Mouse (Mus musculus): Measurements from ENCODE around the gene Ap3m1. TPM values are rescaled to one million over a fixed set of nuclear protein-coding genes. Genes with fewer than 3 reads are reported as not detected.

The Ap3m1 gene
- total RNA-seq, 1 experiment: 48.5 TPM

DNA sequence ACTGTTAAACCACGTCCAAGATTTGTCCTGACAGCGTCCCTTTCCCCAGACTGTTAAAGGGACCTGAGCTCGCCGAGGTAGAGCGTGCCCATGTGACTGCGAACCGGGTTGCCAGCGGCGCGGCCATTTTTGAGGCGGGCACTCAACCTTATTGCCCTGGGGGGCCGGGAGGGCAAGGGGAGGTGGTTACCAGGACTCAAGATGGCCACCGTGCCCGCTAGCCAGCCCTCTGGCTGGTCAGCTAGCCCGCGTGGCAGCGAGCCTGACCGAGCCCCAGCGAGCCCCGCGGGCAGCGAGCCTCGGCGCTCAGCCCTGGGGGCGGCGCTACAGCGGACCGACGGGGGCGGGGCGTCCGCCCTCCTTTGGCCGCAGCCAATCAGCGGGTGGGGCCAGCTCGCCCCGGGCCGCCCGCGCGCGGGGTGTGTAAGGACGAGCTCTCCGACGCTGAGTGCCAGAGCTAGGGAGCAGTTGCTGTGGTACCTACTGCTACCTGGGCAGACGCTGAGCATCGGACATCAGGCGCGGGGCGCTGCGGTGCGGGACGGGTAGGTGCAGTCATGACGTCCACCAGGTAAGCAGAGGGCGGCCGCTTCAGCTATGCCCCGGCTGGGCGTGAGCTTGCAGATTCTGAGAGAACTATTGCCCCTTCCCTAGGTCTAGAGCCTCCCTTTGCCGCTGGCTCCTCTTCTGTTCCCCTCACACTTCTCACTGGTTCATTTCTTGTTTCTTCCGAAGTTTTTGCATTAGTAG is 23.6 kb upstream of the Ap3m1 start:
- H3K9ac ChIP-seq (ENCODE audit: insufficient read depth, low read depth, low read length, poor library complexity, severe bottlenecking): peak overlapping the region; percentile 85
- peak; percentile 60 for TF ChIP-seq HCFC1 (IDR thresholded peaks at IDR 0.05; ENCODE audit: borderline replicate concordance, insufficient read depth, low read length)
- peak; percentile 68 for TF ChIP-seq ZC3H11A (IDR thresholded peaks at IDR 0.05; ENCODE audit: borderline replicate concordance, low read depth, low read length)
- TF ChIP-seq ZNF384 (IDR thresholded peaks at IDR 0.05; ENCODE audit: low read depth, low read length): no peak
- no peak for TF ChIP-seq CHD2 (IDR thresholded peaks at IDR 0.05; ENCODE audit: low read depth, low read length)
- no peak for TF ChIP-seq MAFK (IDR thresholded peaks at IDR 0.05; ENCODE audit: insufficient read depth, low read depth, low read length)
- H3K9me3 ChIP-seq (ENCODE audit: control insufficient read depth, insufficient read depth, low read depth, low read length): no peaks in the 10 kb centered on the region
- no peak overlapping the region for H3K27ac ChIP-seq (ENCODE audit: insufficient read depth, low read depth, low read length, poor library complexity, severe bottlenecking)
- H3K36me3 ChIP-seq (ENCODE audit: control insufficient read depth, insufficient read depth, low read length, poor library complexity, severe bottlenecking): no peaks in the 10 kb centered on the region
- H3K4me3 ChIP-seq (ENCODE audit: insufficient read depth in 1 of 2, low read depth in 1 of 2, low read length in 2 of 2, poor library complexity in 1 of 2, severe bottlenecking in 1 of 2): peak overlapping the region; percentile 88 to 92
- peaks cover 0 to 4% of the 10 kb centered on the region in 2 experiments; a peak in 1 of 4 replicates for H3K4me1 ChIP-seq (ENCODE audit: control insufficient read depth in 2 of 2, insufficient read depth in 2 of 2, low read length in 2 of 2, poor library complexity in 1 of 2)
- in situ Hi-C loops (cut with MboI; ENCODE audit: low sequenced_read_pairs in 2 of 2, unreplicated experiment in 2 of 2): no loop called here
- peak; percentile 66 for DNase-seq (ENCODE audit: low read depth, low spot score)

DNA sequence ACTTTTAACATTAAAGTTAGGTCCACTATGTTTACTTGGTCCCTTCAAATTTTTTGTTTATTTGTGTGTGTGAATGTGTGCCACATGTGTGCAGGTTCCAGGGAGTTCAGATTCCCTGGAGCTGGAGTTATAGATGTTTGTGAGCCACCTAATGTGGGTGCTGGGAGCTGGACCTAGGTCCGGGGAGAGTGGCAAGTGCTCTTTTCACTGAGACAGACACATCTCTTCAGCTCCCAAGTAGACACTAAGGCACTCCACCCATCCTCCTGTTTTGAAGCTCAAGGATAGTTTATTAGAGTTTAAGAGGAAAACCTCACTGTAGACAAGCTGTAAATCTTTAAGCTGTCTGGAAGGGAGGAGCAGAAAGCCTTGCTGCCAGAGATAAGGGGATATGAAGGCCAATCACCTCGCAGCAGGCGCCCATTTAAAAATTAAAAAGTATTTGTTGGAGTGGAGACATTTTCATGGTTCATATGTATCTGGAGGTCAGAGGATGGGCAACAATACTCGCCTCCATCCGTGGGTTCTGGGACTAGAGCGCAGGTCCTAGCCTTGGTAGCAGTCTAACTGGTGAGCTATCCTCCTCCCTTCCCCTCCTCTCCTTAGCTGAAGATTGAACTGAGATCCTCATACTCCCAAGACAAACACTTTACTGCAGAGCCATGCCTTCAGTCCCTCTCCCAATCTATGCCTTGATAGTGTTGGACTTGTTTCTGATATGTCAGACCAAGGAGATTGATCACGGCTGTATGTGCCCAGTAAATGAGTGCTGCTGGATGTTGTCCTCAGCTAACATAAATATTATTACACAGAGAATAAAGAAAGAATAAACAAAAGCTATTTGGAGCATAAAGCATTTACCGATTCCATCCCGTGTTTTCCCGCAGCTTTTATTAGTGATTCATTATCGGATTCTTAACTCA is 22.4 kb upstream of the Ap3m1 start:
- Histone ChIP-seq H3K36me3 (ENCODE audit: control insufficient read depth, insufficient read depth, low read length, poor library complexity, severe bottlenecking) (no peaks in the 10 kb centered on the region), H3K4me1 (ENCODE audit: control insufficient read depth in 2 of 2, insufficient read depth in 2 of 2, low read length in 2 of 2, poor library complexity in 1 of 2) (peaks cover 0 to 4% of the 10 kb centered on the region in 2 experiments; a peak in 1 of 4 replicates), H3K9ac (ENCODE audit: insufficient read depth, low read depth, low read length, poor library complexity, severe bottlenecking) (no peak overlapping the region), H3K27ac (ENCODE audit: insufficient read depth, low read depth, low read length, poor library complexity, severe bottlenecking) (no peak overlapping the region), H3K4me3 (ENCODE audit: insufficient read depth in 1 of 2, low read depth in 1 of 2, low read length in 2 of 2, poor library complexity in 1 of 2, severe bottlenecking in 1 of 2) (peak overlapping the region in 1 of 2 experiments; percentile 92; a peak in 1 of 4 replicates), H3K9me3 (ENCODE audit: control insufficient read depth, insufficient read depth, low read depth, low read length) (no peaks in the 10 kb centered on the region)
- no peak for DNase-seq (ENCODE audit: low read depth, low spot score)
- TF ChIP-seq CHD2 (IDR thresholded peaks at IDR 0.05; ENCODE audit: low read depth, low read length): no peak
- in situ Hi-C loops (cut with MboI; ENCODE audit: low sequenced_read_pairs in 2 of 2, unreplicated experiment in 2 of 2): no loop called here

GRCm38 (mm10) chr14:21073981-21074380 is 21.7 kb upstream of the Ap3m1 start:
- peaks cover 0 to 4% of the 10 kb centered on the region in 2 experiments; a peak in 1 of 4 replicates for H3K4me1 ChIP-seq (ENCODE audit: control insufficient read depth in 2 of 2, insufficient read depth in 2 of 2, low read length in 2 of 2, poor library complexity in 1 of 2)
- no peak overlapping the region for H3K4me3 ChIP-seq (ENCODE audit: insufficient read depth in 1 of 2, low read depth in 1 of 2, low read length in 2 of 2, poor library complexity in 1 of 2, severe bottlenecking in 1 of 2)
- in situ Hi-C loops (cut with MboI; ENCODE audit: low sequenced_read_pairs in 2 of 2, unreplicated experiment in 2 of 2): no loop called here
- no peaks in the 10 kb centered on the region for H3K36me3 ChIP-seq (ENCODE audit: control insufficient read depth, insufficient read depth, low read length, poor library complexity, severe bottlenecking)
- TF ChIP-seq HCFC1 (IDR thresholded peaks at IDR 0.05; ENCODE audit: borderline replicate concordance, insufficient read depth, low read length): no peak
- no peak for TF ChIP-seq ZC3H11A (IDR thresholded peaks at IDR 0.05; ENCODE audit: borderline replicate concordance, low read depth, low read length)
- TF ChIP-seq ZNF384 (IDR thresholded peaks at IDR 0.05; ENCODE audit: low read depth, low read length): no peak
- TF ChIP-seq MAFK (IDR thresholded peaks at IDR 0.05; ENCODE audit: insufficient read depth, low read depth, low read length): no peak
- TF ChIP-seq CHD2 (IDR thresholded peaks at IDR 0.05; ENCODE audit: low read depth, low read length): no peak
- H3K9me3 ChIP-seq (ENCODE audit: control insufficient read depth, insufficient read depth, low read depth, low read length): no peaks in the 10 kb centered on the region
- no peak overlapping the region for H3K9ac ChIP-seq (ENCODE audit: insufficient read depth, low read depth, low read length, poor library complexity, severe bottlenecking)
- DNase-seq (ENCODE audit: low read depth, low spot score): no peak
- H3K27ac ChIP-seq (ENCODE audit: insufficient read depth, low read depth, low read length, poor library complexity, severe bottlenecking): no peak overlapping the region

- Histone ChIP-seq H3K27ac (ENCODE audit: insufficient read depth, low read depth, low read length, poor library complexity, severe bottlenecking) (no peak overlapping the region), H3K4me1 (ENCODE audit: control insufficient read depth in 2 of 2, insufficient read depth in 2 of 2, low read length in 2 of 2, poor library complexity in 1 of 2) (no peaks in the 10 kb centered on the region), H3K9me3 (ENCODE audit: control insufficient read depth, insufficient read depth, low read depth, low read length) (no peaks in the 10 kb centered on the region), H3K9ac (ENCODE audit: insufficient read depth, low read depth, low read length, poor library complexity, severe bottlenecking) (no peak overlapping the region), H3K36me3 (ENCODE audit: control insufficient read depth, insufficient read depth, low read length, poor library complexity, severe bottlenecking) (no peaks in the 10 kb centered on the region; the same call in 1 of the 2 replicates), H3K4me3 (ENCODE audit: insufficient read depth in 1 of 2, low read depth in 1 of 2, low read length in 2 of 2, poor library complexity in 1 of 2, severe bottlenecking in 1 of 2) (no peak overlapping the region)
- in situ Hi-C loops (cut with MboI; ENCODE audit: low sequenced_read_pairs in 2 of 2, unreplicated experiment in 2 of 2): no loop called here
- no peak for TF ChIP-seq ZNF384 (IDR thresholded peaks at IDR 0.05; ENCODE audit: low read depth, low read length)
- no peak for TF ChIP-seq ZC3H11A (IDR thresholded peaks at IDR 0.05; ENCODE audit: borderline replicate concordance, low read depth, low read length)
- no peak for TF ChIP-seq CHD2 (IDR thresholded peaks at IDR 0.05; ENCODE audit: low read depth, low read length)
- TF ChIP-seq MAFK (IDR thresholded peaks at IDR 0.05; ENCODE audit: insufficient read depth, low read depth, low read length): no peak
- no peak for TF ChIP-seq HCFC1 (IDR thresholded peaks at IDR 0.05; ENCODE audit: borderline replicate concordance, insufficient read depth, low read length)
- DNase-seq (ENCODE audit: low read depth, low spot score): no peak
Measured at GRCm38 (mm10) chr14:21069594-21069993, 17.3 kb upstream of the Ap3m1 start.
